Mouse (Mus musculus): ENCODE measurements around the gene Tagln2. TPM values are rescaled to one million over a fixed set of nuclear protein-coding genes. Genes with fewer than 3 reads are reported as not detected.
A peak's percentile ranks its signal among the peaks of the same experiment; 100 is the strongest.

Tagln2 gene
- total RNA-seq, 2 experiments from 2014 or later, result 9.3 to 12.4 TPM

DNA sequence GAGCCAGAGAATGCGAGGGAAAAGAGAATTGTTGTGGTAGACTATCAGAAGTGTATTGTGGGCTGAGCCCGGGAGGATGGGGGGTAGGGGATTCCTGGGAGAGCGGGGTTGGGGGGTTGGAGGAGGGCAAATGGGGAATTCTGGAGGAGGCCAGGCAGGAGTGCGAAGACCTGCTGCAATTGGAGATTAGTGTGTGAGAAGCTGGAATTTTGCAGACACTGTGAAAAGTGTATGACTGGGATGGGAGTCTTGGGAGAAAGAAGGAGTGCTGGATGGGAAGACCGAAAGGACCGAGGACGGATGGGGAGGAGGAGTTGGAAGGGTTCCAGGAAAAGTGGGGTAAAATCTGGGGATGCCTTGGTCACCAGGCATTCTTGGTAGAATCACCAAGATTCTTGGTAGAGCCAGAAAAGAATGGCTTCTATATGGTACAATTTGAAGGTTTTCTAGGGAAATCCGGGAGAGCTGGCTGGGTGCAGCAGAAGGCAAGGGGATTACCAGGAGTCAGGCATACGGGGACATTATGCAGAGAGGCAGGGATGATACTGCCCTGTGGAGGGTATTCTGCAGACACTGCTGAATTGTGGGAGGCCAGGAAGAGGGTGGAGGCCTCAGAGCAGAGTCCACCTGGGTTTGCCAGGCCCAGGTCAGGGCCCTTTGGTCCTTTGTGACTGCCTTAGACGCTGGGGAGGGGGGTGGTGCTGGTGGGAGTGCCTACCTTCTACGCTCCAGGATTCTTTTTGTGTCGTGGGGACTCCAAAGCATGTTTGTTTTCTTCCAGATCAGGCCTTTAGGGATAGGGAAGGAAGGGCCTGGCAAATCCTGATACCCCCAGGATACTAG is 17.1 kb upstream of the Tagln2 start:
- no peak for TF ChIP-seq CTCF (IDR thresholded peaks at IDR 0.05)
- no peak for DNase-seq (ENCODE audit: extremely low spot score in 1 of 2, low spot score in 2 of 2)
- Histone ChIP-seq H3K4me3 (peak overlapping the region; percentile 56), H3K27ac (no peak overlapping the region)
- intact Hi-C loops (cut with DNase I), result no loop called here

- DNase-seq (ENCODE audit: extremely low spot score in 1 of 2, low spot score in 2 of 2), result no peak
- TF ChIP-seq CTCF (IDR thresholded peaks at IDR 0.05), result no peak
- Histone ChIP-seq H3K27ac (no peak overlapping the region), H3K4me3 (no peak overlapping the region)
- intact Hi-C loops (cut with DNase I), result no loop called here
Observed at GRCm38 (mm10) chr1:172483361-172483660, 16.5 kb upstream of the Tagln2 start.

DNA sequence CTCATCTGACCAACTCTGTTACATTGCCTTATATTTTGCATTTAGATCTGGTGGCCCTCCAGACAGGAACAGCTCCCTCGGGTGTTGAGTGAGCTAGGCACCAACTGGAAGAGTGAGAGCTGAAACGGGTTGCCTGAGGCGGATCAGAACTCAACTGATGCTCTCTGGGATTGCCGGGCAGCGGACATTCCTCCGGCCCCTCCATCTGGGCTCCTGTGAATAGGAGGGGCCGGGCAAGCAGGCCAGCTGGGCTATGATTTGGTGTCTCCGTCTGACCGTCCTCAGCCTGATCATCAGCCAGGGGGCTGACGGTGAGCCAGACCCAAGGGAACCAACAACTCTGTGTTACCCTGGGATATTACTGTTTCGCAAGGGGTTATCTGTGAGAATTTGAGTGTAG is 15.6 kb upstream of the Tagln2 start:
- intact Hi-C loops (cut with DNase I), result no loop called here
- TF ChIP-seq CTCF (IDR thresholded peaks at IDR 0.05), result no peak
- Histone ChIP-seq H3K4me3 (no peak overlapping the region), H3K27ac (no peak overlapping the region)
- DNase-seq (ENCODE audit: extremely low spot score in 1 of 2, low spot score in 2 of 2), result no peak

DNA sequence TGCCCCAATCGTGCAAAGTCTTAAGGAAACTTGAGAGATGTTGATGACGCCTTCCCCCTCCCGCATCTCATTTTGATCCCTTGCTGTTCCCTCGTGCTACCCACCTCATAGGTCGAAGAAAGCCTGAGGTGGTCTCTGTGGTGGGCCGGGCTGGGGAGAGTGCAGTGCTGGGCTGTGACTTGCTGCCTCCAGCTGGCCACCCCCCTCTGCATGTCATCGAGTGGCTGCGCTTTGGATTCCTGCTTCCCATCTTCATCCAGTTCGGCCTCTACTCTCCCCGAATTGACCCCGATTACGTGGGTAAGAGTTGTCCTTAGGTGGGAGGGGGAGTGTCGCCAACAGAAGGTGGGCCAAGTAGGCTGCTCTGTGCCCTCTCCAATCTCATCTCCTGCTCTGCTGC is 15.2 kb upstream of the Tagln2 start:
- no peak for TF ChIP-seq CTCF (IDR thresholded peaks at IDR 0.05)
- no peak overlapping the region for H3K27ac ChIP-seq
- DNase-seq (ENCODE audit: extremely low spot score in 1 of 2, low spot score in 2 of 2), result no peak
- H3K4me3 ChIP-seq, result no peak overlapping the region
- intact Hi-C loops (cut with DNase I), result loop anchor here (5.0 kb wide), 1 partner anchor 908 kb away; no protein-coding TSS in a partner anchor

GRCm38 (mm10) chr1:172485821-172486220 is 14.0 kb upstream of the Tagln2 start:
- intact Hi-C loops (cut with DNase I), result loop anchor here (5.0 kb wide), 1 partner anchor 906 kb away; no protein-coding TSS in a partner anchor
- DNase-seq (ENCODE audit: extremely low spot score in 1 of 2, low spot score in 2 of 2), result no peak
- H3K4me3 ChIP-seq, result no peak overlapping the region
- H3K27ac ChIP-seq, result no peak overlapping the region
- no peak for TF ChIP-seq CTCF (IDR thresholded peaks at IDR 0.05)

GRCm38 (mm10) chr1:172486236-172486635 is 13.6 kb upstream of the Tagln2 start:
- Histone ChIP-seq H3K4me3 (no peak overlapping the region), H3K27ac (no peak overlapping the region)
- intact Hi-C loops (cut with DNase I), result loop anchor here (5.0 kb wide), 1 partner anchor 906 kb away; no protein-coding TSS in a partner anchor
- no peak for DNase-seq (ENCODE audit: extremely low spot score in 1 of 2, low spot score in 2 of 2)
- TF ChIP-seq CTCF (IDR thresholded peaks at IDR 0.05), result no peak

GRCm38 (mm10) chr1:172486651-172487050 is 13.2 kb upstream of the Tagln2 start:
- no peak overlapping the region for H3K27ac ChIP-seq
- no peak for DNase-seq (ENCODE audit: extremely low spot score in 1 of 2, low spot score in 2 of 2)

DNA sequence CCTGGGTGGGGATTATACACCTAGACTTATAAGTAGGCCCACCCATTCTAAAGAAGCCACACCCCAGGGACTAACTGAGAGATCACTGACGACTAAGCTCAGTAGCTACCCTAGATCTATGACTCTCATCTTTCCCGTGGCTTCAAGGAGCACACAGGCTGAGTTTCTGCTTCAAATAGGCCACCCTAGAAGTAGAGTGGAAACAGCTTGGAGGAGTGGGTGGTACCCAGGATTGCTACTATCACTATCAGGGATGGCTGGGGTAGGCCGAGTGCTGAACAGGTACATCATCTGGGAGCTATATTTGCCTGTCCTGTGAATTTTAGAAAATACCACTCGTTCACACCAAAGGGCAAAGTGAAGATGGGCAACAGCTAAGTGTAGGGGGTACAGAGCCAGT is 12.0 kb upstream of the Tagln2 start:
- Histone ChIP-seq H3K4me3 (no peak overlapping the region), H3K27ac (no peak overlapping the region)
- intact Hi-C loops (cut with DNase I), result loop anchor here (5.0 kb wide), 1 partner anchor 904 kb away; no protein-coding TSS in a partner anchor
- DNase-seq (ENCODE audit: extremely low spot score in 1 of 2, low spot score in 2 of 2), result no peak
- TF ChIP-seq CTCF (IDR thresholded peaks at IDR 0.05), result no peak

More at GRCm38 (mm10) chr1:172486651-172487050, 13.2 kb upstream of the Tagln2 start:
- no peak overlapping the region for H3K4me3 ChIP-seq
- no peak for TF ChIP-seq CTCF (IDR thresholded peaks at IDR 0.05)
- intact Hi-C loops (cut with DNase I), result loop anchor here (5.0 kb wide), 1 partner anchor 906 kb away; no protein-coding TSS in a partner anchor

GRCm38 (mm10) chr1:172488831-172489230 is 11.0 kb upstream of the Tagln2 start:
- TF ChIP-seq CTCF (IDR thresholded peaks at IDR 0.05), result no peak
- H3K27ac ChIP-seq, result no peak overlapping the region
- intact Hi-C loops (cut with DNase I), result loop anchor here (5.0 kb wide), 1 partner anchor 903 kb away; no protein-coding TSS in a partner anchor

DNA sequence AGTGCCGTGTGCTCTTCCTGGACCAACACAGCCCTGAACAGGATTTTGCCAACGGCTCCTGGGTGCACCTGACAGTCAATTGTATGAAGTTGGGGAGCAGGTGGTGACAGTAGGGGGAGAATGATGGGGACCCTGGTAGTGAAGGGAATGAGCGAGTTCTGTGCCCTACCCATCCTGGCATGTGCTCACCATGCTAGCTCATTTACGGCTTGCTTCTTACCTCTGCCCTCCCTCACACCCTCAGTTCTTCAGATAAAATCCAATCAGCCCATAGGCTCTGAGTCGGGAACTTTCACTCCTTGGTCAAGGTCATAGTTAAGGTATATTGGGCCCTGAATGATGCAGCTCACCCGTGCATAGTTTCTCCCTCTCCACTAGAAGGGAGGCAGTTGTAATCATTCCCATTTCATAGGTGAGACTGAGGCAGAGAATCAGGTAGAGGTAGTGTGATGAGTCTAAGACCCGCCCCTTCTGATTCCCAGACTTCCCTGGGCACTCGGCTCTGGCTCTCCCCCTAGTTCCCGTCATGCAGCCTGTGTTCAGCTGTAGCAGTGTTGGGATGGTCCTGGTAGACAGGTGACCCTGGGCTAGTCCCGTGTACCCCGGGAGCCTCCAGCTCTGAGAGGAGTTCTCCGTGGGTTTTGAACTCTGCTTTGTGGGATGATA is 10.1 kb upstream of the Tagln2 start:
- peak overlapping the region; percentile 57 for H3K4me3 ChIP-seq

More at GRCm38 (mm10) chr1:172488831-172489230, 11.0 kb upstream of the Tagln2 start:
- H3K4me3 ChIP-seq, result no peak overlapping the region
- DNase-seq (ENCODE audit: extremely low spot score in 1 of 2, low spot score in 2 of 2), result no peak

DNA sequence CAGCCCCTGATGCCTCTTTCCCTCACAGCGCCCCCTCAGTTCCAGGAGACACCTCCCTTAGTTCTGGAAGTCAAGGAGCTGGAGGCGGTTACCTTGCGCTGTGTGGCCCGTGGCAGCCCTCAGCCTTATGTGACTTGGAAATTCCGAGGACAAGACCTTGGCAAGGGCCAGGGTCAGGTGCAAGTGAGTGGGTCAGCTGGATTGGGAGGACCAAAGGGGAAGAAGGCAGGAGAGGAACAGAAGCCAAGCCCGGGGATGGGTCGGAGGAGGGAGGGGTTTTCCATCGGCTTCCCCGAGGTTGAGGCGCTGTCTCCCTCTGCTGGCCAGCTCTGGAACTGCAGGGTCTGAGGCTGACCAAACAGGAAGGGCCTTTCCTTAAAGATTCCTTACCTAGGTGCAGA is 9.6 kb upstream of the Tagln2 start:
- intact Hi-C loops (cut with DNase I), result loop anchor here (1.0 kb wide), 1 partner anchor 78 kb away; no protein-coding TSS in a partner anchor
- Histone ChIP-seq H3K4me3 (peak overlapping the region; percentile 57), H3K27ac (no peak overlapping the region)
- DNase-seq (ENCODE audit: extremely low spot score in 1 of 2, low spot score in 2 of 2), result peak; percentile 84 to 95
- TF ChIP-seq CTCF (IDR thresholded peaks at IDR 0.05), result peak; percentile 99

More for the DNA sequence above, 10.1 kb upstream of the Tagln2 start:
- no peak for DNase-seq (ENCODE audit: extremely low spot score in 1 of 2, low spot score in 2 of 2)
- TF ChIP-seq CTCF (IDR thresholded peaks at IDR 0.05), result no peak
- H3K27ac ChIP-seq, result no peak overlapping the region
- intact Hi-C loops (cut with DNase I), result loop anchor here (1.0 to 5.0 kb wide), 2 partner anchors 77 to 903 kb away; no protein-coding TSS in a partner anchor

DNA sequence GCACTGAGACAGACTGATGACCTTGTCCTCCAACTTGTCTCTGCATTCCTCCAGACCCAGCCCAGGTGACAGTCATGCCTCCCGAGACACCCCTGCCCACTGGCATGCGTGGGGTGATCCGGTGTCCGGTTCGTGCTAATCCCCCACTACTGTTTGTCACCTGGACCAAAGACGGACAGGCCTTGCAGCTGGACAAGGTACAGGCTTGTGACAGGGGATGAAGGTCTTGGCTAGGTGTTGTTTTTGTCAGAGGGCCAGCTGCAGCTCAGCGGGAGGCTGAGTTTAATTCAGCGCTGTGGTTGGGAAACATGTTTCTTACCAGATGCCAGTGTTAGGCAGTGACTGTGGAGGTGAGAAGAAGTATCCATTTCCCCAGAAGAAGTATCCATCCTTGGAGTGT is 7.8 kb upstream of the Tagln2 start:
- Histone ChIP-seq H3K4me3 (no peak overlapping the region), H3K27ac (no peak overlapping the region)
- no peak for TF ChIP-seq CTCF (IDR thresholded peaks at IDR 0.05)
- intact Hi-C loops (cut with DNase I), result no loop called here
- DNase-seq (ENCODE audit: extremely low spot score in 1 of 2, low spot score in 2 of 2), result no peak

All from left cerebral cortex, adult 2 months (tissue).